Mouse (Mus musculus) embryonic fibroblast, embryonic 13.5 days (primary cell): ENCODE measurements around the gene Mrpl21.

Source experiments
- CTCF ChIP-seq: IDR thresholded peaks from 2 replicates; pipeline ENCODE4 v1.5.1; 2011; ENCODE audit warnings: mild to moderate bottlenecking, control low read depth, low read length, moderate library complexity, borderline replicate concordance; ENCODE audit not compliant: insufficient read depth
- POLR2A ChIP-seq: IDR thresholded peaks from 2 replicates; pipeline ENCODE4 v1.6.1; 2011; ENCODE audit warnings: low read depth, mild to moderate bottlenecking, control low read depth, low read length, moderate library complexity

GRCm38 (mm10) chr19:3325771-3326478, 43.2 kb downstream of the Mrpl21 start:
- TF ChIP-seq CTCF (no peak), POLR2A (no peak)
